Mouse (Mus musculus) ovary, postnatal 10 days (tissue): ENCODE measurements around the gene Als2cr12.
"Not testable (repeated sequence)": the region's sequence is repeated elsewhere in the genome, so short reads cannot be mapped to it uniquely, and the experiment has no call there.

Experiments used
- DNase-seq: peaks from one replicate; pipeline ENCODE4 v3.0.0; 2022; ENCODE audit warnings: low spot score

Als2cr12 gene

DNA sequence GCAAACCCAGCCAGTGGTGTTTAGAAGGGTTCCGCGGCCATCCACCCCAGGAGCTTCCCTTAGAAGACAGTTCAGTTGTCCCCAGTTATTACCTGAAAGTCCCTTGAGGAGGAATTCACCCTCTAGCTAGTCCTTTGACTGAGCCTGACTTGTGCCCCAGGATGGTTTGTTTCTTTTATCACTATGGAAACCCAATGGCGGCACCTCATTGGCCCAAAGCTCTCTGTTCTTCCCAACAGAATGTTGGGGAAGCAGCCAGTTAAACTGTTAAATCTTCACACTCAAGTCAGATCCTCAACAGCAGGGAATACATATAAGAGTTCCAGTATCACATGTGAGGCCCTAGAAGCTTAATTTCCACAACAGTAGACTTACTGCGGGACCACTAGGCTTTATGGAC is at the start of gene Als2cr12:
Als2cr12 (minus strand) TSS at position 180 of the 400 bp plus-strand sequence.
- DNase-seq = not testable (repeated sequence)

- DNase-seq = no peak
Measured at GRCm38 (mm10) chr1:58744645-58745044, 48.9 kb upstream of the Als2cr12 start.

DNA sequence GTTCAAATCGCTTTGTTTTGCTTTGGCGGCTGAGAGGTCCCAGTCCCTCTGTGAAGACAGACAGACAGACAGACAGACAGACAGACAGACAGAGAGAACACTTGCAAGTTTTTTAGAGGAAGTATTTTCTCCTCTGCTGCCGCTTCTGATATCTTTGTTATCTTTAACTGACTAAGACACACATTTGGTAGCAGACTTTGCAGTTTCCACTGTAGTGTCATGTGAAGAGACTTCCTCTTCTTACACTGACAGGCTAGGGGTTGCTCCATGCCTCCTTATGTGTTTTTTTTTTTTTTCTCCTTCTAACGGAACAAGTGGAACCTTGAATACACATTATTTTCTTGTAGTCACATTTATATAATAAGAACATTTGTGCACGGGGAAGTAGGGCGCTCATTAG is 47.5 kb upstream of the Als2cr12 start:
- DNase-seq = no peak

- DNase-seq = no peak
Measured at GRCm38 (mm10) chr1:58742571-58743021, 46.8 kb upstream of the Als2cr12 start.

DNA sequence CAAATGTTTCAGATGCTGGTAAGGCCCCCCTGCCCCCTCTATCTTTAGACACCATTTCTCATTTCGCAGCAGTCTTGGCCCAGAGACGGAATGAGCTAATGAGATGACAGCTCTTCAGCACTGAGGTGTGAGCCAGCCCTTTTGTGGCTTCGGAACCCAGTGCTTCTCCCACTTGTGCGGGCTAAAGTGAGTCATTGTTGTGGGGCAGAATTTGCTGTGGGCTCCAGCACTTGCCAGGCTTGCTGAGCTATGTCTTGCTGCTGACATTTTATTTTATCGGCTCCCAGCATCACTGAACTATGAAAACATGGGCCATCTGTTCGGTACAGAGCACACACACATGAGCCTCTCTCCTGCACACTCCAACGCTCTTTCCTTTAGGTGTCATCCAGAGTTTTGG is 43.7 kb upstream of the Als2cr12 start:
- no peak for DNase-seq

DNA sequence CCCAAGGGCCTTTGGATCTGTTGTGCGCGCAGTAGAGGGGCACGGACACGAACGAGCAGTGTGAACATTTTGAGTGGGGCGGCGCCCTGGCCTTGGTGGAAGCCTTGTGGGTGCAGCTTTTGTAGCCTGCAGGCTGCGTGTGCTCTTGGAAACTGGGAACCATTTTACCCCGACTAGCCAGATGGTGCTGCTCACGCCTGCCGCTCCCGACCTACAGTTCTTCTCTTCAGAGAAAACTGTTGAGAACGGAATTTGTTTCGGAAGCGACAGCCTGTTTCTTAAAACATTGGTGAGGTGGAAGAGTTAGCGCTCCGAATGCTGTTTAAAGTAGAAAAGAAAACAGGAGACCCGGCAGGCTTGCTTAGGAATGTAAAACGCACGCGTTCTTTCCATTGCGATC is 41.2 kb upstream of the Als2cr12 start:
- DNase-seq = no peak

GRCm38 (mm10) chr1:58735962-58736361 is 40.2 kb upstream of the Als2cr12 start:
- DNase-seq = no peak

- no peak for DNase-seq
Measured at GRCm38 (mm10) chr1:58734043-58734920, 38.5 kb upstream of the Als2cr12 start.

DNA sequence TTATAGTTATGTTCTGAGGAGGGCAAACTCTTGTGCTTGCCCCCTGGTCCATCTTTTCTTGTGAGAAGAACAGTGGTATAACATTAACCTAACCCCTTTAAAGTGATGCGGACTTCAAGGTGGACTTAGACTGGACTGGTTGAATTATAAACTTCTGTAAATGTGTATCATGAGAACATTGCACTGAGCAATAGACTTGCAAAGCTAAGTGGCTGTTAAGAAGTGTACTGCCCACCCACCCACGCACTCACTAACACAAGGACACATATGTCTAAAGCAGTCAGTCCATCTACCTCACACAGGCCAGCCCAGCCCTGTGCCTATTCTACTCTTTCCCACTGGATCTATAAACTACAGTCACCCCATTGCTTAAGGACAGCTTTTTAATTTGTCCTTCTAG is 37.8 kb upstream of the Als2cr12 start:
- DNase-seq = no peak

GRCm38 (mm10) chr1:58728590-58728868 is 32.7 kb upstream of the Als2cr12 start:
- no peak for DNase-seq

GRCm38 (mm10) chr1:58727747-58728589 is 32.2 kb upstream of the Als2cr12 start:
- DNase-seq = no peak

DNA sequence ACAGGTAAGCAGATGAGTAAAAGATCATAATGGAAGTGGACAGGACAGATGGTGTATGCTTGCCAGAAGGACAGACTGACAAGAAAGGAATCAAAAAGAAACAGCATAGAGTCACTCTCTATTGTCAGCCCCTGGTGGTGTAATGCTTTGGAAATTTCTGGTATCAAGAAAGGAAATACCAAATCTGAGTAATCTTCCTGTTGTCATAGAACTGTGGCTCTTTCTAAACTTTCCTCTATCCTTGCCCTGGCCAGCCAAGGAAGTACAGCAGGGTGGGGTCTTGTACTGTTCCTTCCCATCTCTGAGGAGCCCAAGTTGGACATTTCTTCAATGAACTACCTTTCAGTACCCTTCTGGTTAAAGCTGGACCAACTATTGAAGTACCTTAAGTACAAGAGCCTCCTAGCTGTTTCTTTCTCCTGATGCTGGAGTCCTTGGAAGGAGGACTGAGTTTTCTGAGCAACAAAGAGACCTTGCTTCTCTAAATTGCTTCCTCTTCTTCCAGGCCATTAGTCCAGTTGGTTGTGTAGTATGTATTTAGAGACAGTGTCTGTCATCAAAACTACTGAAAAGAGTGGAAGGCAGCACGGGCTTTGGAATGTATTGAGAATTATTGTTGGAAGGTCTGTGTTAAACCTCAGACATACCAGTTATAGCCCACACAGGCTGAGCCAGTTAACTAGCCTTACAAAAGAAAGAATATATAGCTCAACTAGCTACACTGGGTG is 31.4 kb upstream of the Als2cr12 start:
- no peak for DNase-seq

- DNase-seq = no peak
Measured at GRCm38 (mm10) chr1:58725767-58726166, 30.0 kb upstream of the Als2cr12 start.

DNA sequence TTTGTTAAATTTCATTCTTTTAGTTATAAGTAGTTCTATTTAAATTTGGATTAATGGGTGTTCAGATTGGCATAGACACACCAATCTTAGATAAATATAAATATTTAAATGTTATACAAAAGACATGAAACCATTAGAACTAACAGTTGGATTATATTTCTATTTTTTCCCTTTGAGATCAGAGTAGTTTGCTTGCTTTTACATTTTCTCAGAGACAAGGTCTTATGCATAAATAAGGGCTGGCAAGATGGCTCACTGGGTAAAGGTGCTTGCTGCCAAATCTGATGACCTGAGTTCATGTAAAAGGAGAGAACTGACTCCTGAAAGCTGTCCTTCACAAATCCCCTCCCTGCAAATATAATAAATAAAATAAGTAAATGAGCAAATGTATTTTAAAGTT is 29.3 kb upstream of the Als2cr12 start:
- DNase-seq = no peak

GRCm38 (mm10) chr1:58724533-58724932 is 28.7 kb upstream of the Als2cr12 start:
- DNase-seq = no peak

DNA sequence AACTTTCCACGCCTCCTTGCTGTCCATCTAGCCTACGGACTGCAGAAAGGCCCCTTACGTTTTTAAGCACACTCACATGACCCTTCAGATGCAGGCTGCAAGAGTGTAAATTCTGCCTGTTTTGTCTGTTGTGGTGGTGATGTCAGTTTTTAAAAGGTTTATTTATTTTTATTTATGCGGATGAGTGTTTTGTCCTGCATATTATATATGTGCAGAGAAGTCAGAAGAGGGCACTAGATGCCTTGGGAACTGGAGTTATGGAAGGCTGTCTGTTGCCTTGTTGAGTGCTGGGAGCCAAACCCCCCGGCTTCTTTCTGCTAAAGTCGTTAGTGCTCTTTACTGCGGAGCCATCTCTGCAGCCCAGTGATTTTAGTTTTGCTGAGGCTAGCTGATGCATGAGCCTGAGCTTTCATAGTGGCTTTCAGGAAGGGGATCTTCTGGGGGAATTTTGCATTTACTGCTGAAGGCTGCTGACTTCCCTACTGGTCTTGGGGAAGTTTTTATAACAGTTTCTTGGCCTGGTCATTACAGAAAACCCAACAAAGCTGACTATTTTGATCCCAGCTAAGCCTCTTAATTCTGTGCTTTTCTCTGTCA is 28.1 kb upstream of the Als2cr12 start:
- no peak for DNase-seq

DNA sequence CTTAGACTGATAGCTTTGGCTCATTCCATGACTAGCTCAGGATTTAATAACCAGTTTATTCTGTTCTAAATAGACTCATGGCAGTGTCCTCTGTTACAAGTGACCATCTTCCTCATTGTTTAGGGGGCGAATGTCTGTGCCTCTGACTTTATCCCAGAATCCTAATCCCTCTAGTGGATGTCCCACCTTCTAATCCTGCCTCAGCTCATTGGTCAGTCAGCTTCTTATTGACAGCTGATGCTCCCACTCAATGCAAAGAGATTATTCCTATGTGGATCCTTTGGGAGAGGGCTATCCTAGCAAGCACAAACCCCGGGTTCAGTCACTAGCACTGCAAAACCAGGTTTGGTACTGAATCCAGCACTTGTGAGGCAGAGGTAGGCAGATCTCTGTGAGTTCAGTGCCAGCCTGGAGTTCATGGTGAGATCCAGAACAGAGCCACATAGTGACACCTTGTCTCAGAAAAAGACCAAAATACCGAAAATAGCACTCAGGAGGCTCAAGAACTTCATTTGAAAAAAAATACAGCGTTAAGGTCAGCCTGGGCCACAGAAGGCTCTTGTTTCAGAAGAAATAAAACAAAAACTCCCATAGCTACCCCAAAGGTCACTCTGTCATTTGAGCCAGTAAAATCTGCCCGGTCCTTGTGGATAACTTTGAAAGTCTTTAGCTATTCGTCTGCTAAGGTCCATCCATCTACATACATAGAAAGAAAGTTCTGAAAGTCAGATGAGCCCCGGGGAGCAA is 27.4 kb upstream of the Als2cr12 start:
- no peak for DNase-seq

DNA sequence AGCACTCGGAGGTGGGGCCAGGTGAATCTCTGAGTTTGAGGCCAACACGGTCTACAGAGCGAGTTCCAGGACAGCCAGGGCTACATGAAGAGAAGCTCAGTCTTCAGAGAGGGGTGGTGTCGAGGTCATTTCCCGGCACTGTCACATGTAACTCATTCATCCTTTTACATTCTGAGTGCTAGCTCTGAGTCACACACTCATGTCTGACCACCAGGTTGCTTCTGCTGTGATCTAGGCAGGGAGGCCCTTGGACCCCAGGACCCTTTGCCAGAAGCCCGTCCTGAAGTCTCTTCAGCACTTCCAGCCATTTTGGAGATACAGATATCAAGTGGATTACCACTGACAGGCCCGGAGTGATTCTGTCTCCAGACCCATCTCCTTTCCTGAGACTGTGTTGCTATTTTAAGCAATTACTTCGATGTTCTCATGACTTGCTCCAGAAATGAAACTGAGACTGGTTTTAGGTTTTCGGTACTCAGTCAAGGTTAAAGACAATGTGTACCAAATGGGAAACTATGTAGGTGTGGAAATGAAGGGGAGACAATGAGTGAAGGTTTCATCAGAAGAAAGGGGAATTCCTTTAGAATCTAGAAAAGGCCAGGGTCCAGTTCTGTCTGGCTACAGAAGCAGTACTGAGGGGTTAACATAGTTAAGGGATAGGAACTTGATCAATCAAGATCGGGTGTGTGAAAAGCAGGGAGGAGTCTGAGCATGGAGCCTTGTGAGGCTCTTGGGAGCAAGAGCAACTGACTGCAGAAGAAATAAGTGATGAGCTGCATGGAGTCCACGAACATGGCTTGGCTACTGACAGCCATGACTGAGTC is 26.5 kb upstream of the Als2cr12 start:
- no peak for DNase-seq

GRCm38 (mm10) chr1:58720988-58721387 is 25.2 kb upstream of the Als2cr12 start:
- DNase-seq = no peak

DNA sequence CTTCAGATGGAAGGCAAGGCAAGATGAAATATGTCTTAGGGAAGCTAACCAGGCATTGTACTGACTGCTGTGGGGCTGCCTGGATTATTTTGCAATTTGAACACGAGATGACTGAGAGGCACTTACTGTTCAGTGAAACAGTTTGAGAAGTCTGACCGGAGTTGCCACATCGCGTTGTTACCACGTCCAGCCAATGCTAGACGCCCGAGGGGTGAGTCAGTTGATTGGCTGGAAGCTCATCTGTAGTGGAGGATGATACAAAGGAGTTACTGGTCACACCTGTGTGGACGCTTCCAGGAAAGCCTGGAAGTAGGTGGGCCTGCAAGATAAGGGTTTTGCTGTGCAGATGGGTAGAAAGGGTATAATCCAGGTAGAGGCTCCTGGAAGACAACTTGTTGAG is 24.3 kb upstream of the Als2cr12 start:
- no peak for DNase-seq
